Comparison of ENCODE assay signal across 19 mouse cellular contexts in the genomic region with DNA sequence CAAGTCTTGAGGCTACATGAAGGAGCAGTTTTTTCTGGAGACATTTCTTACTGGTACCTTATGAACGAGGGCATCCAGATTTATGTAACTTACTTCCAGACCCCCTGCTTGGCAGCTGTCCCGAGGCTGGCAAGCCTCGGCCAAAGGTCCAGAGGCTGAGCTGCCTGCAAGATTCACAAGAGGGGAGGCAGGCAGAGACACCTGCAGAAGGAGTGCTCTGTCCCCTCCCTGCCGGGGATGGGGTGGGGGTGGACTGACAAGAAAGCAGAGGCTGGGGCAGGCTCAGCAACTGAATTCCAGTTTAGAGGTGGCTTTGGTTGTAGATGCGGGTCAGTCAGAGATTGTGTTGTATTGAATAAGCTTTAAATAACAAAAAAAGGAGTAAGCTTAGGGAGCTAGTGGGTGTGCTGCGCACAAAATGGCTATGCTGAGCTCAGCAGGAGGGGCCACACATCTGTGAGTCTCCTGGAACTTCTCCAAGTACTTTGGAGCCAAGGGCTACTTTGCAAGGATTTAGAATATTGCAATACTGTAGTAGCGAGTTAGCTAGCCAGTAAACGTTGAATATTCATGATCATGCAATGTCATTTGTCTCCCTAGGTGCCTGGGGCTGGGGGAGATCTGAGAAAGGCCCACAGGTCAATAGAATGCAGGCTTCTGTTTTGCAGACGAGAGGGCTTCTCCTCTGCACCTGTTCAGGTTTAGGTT. TPM values are rescaled to one million over a fixed set of nuclear protein-coding genes. Genes with fewer than 3 reads are reported as not detected.
DNase-seq lines count a peak whose midpoint lies in the region; ATAC-seq and TF ChIP-seq lines count a peak whose summit lies in the region.
"Had no signal": no experiment of that assay in that cellular context is flagged by ENCODE, and none has a peak within 500 bp of the region (broad histone marks: within the 10 kb centered on the region; RNA-seq: fewer than 3 reads in every experiment).

No protein-coding gene starts in this region.

- ATAC-seq in embryonic facial prominence, embryonic 14.5 days (ENCODE audit: low read depth) = 0 out of 2 replicates have a peak, but pooled peaks have one; percentile 18
- no peak for ATAC-seq in kidney, embryonic 15.5 days (replicated peaks; ENCODE audit: low FRiP score)

- no peak for TF ChIP-seq POLR2A in brain, embryonic 14.5 days (IDR thresholded peaks at IDR 0.05; ENCODE audit: borderline replicate concordance, extremely low read depth, insufficient read depth, insufficient read length, poor library complexity, severe bottlenecking)

- no peak overlapping the region for H3K4me2 ChIP-seq in embryonic facial prominence, embryonic 14.5 days (ENCODE audit: low read depth, low read length)
- H3K4me2 ChIP-seq in kidney, embryonic 15.5 days = no peak overlapping the region
- H3K4me2 ChIP-seq: limb, embryonic 15.5 days; lung, embryonic 15.5 days had no signal

- H3K27ac ChIP-seq in embryonic facial prominence, embryonic 14.5 days (replicated peaks; ENCODE audit: low read depth, low read length) = no peak overlapping the region
- no peak overlapping the region for H3K27ac ChIP-seq in embryonic facial prominence, embryonic 10.5 days (replicated peaks)
- no peak overlapping the region for H3K27ac ChIP-seq in kidney, embryonic 15.5 days
- H3K27ac ChIP-seq: gastrocnemius, adult 2 months; limb, embryonic 15.5 days; lung, embryonic 15.5 days had no signal

- TF ChIP-seq CTCF in brain, embryonic 14.5 days (IDR thresholded peaks at IDR 0.05; ENCODE audit: borderline replicate concordance, extremely low read depth, insufficient read depth, insufficient read length) = no peak

- DNase-seq in embryonic facial prominence, embryonic 14.5 days (ENCODE audit: low spot score) = no peak
- no peak for DNase-seq in embryonic facial prominence, embryonic 10.5 days (ENCODE audit: low spot score)
- peak; percentile 58 for DNase-seq in kidney, adult 18-20 months
- DNase-seq in brain, embryonic 14.5 days (ENCODE audit: low read depth) = peak; percentile 69
- DNase-seq in kidney, postnatal 14 days = peak; percentile 74
- DNase-seq in testis, postnatal 14 days (ENCODE audit: low spot score) = no peak
- no peak for DNase-seq in liver
- DNase-seq: adrenal gland, postnatal 14 days; cerebellum, adult 9-11 months; embryo, embryonic 11 days; gastrocnemius, adult 2 months; spleen, adult 18-20 months; thymus, postnatal 4 days had no signal

- no peaks in the 10 kb centered on the region for H3K27me3 ChIP-seq in embryonic facial prominence, embryonic 14.5 days (replicated peaks; ENCODE audit: control insufficient read depth, insufficient read depth, low read length)
- peaks cover 24% of the 10 kb centered on the region for H3K27me3 ChIP-seq in embryonic facial prominence, embryonic 10.5 days (replicated peaks; ENCODE audit: low read depth, poor library complexity, severe bottlenecking)
- H3K27me3 ChIP-seq in kidney, embryonic 15.5 days = peaks cover 10% of the 10 kb centered on the region; the same call in 1 of the 2 replicates
- H3K27me3 ChIP-seq: CH12.LX; limb, embryonic 15.5 days; lung, embryonic 15.5 days had no signal

- no peaks in the 10 kb centered on the region for H3K9me3 ChIP-seq in embryonic facial prominence, embryonic 14.5 days (ENCODE audit: control insufficient read depth, low read length)
- no peaks in the 10 kb centered on the region for H3K9me3 ChIP-seq in embryonic facial prominence, embryonic 10.5 days
- H3K9me3 ChIP-seq in kidney, embryonic 15.5 days (replicated peaks) = no peaks in the 10 kb centered on the region
- H3K9me3 ChIP-seq: limb, embryonic 15.5 days; lung, embryonic 15.5 days had no signal

- no peak overlapping the region for H3K4me3 ChIP-seq in embryonic facial prominence, embryonic 14.5 days (ENCODE audit: low read depth, low read length)
- no peak overlapping the region for H3K4me3 ChIP-seq in embryonic facial prominence, embryonic 10.5 days
- H3K4me3 ChIP-seq in kidney, embryonic 15.5 days (replicated peaks) = no peak overlapping the region
- H3K4me3 ChIP-seq: erythroblast, embryonic 14.5 days; gastrocnemius, adult 2 months; limb, embryonic 15.5 days; lung, embryonic 15.5 days; megakaryocyte, embryonic 14.5 days had no signal

- H3K36me3 ChIP-seq in embryonic facial prominence, embryonic 14.5 days (ENCODE audit: control insufficient read depth, insufficient read depth, low read length) = no peaks in the 10 kb centered on the region
- no peaks in the 10 kb centered on the region for H3K36me3 ChIP-seq in embryonic facial prominence, embryonic 10.5 days (replicated peaks)
- no peaks in the 10 kb centered on the region for H3K36me3 ChIP-seq in kidney, embryonic 15.5 days
- H3K36me3 ChIP-seq: limb, embryonic 15.5 days; lung, embryonic 15.5 days had no signal

- H3K4me1 ChIP-seq in embryonic facial prominence, embryonic 14.5 days (ENCODE audit: control insufficient read depth, insufficient read depth, low read length) = peaks cover 6% of the 10 kb centered on the region; the same call in 1 of the 2 replicates
- no peaks in the 10 kb centered on the region for H3K4me1 ChIP-seq in embryonic facial prominence, embryonic 10.5 days
- H3K4me1 ChIP-seq in kidney, embryonic 15.5 days = no peaks in the 10 kb centered on the region; the same call in 1 of the 2 replicates
- H3K4me1 ChIP-seq: lung, embryonic 15.5 days; megakaryocyte, embryonic 14.5 days had no signal

- 12% methylated on average over 9 of the region's 9 CpGs for WGBS in embryonic facial prominence, embryonic 14.5 days
- WGBS in embryonic facial prominence, embryonic 10.5 days = 17% methylated on average over 9 of the region's 9 CpGs
- WGBS in kidney, embryonic 15.5 days = 24% methylated on average over 9 of the region's 9 CpGs

- no peak overlapping the region for H3K9ac ChIP-seq in embryonic facial prominence, embryonic 14.5 days (ENCODE audit: low read depth, low read length)
- no peak overlapping the region for H3K9ac ChIP-seq in kidney, embryonic 15.5 days
- H3K9ac ChIP-seq: limb, embryonic 15.5 days; lung, embryonic 15.5 days had no signal

RNA-seq across cellular contexts. Expression of a gene that starts 15.7 kb away (rescaled TPM):
- polyA plus RNA-seq in embryonic facial prominence, embryonic 14.5 days (2014; fragmentation: Nextera tagmentation; extraction: Ambion mirVana) = 60.8 and 68.2 TPM in 2 replicates
- 24.8 and 28.8 TPM in 2 replicates for polyA plus RNA-seq in embryonic facial prominence, embryonic 10.5 days (2016; fragmentation: Nextera tagmentation; extraction: Ambion mirVana)
- 27.3 and 28.8 TPM in 2 replicates for polyA plus RNA-seq in kidney, embryonic 15.5 days (2015; fragmentation: Nextera tagmentation; extraction: Ambion mirVana)
- 148 and 202 TPM in 2 replicates for polyA plus RNA-seq in brain, embryonic 14.5 days (2012; rRNA removed)

Comparison
In these comparisons a context has a peak if more than half of its experiments do, and no peak if none do; other contexts are left out.
1. DNase-seq: peak in kidney, adult 18-20 months (single experiment), brain, embryonic 14.5 days (single experiment) and kidney, postnatal 14 days (single experiment); none in embryonic facial prominence, embryonic 14.5 days (single experiment), embryonic facial prominence, embryonic 10.5 days (single experiment), testis, postnatal 14 days (single experiment) and liver (single experiment).